Mouse (Mus musculus) frontal cortex, adult (tissue): ENCODE data around the gene Lipa.

Experiments
- ATAC-seq: cut with Nextera tagmentation; 2 replicates; pipeline ENCODE4 v1.9.2; 2017; ENCODE audit warnings: mild to moderate bottlenecking, moderate library complexity, mixed read lengths; ENCODE audit not compliant: low TSS enrichment

Lipa gene

DNA sequence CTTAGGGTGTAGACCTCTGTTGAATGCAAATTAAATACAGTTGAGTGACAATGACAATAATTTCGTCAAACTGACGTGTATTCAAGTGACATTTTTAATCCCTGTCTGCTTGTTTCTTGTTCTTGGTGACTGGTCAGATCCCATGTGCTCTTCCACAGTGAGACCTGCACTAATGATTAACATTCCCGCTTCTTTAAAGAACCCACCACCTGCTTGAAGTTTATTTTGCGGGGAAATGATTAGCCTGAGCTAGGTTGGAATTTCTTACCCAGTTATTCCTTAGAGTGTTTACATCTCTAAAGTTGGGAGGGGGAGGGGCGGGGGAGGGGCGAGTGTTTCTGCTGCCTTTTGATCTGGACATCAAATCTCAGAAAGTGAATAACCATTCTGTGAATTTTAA, 59.1 kb downstream of the Lipa start:
- no peak for ATAC-seq

GRCm38 (mm10) chr19:34464453-34464852, 62.8 kb downstream of the Lipa start:
- no peak for ATAC-seq

GRCm38 (mm10) chr19:34461451-34462019, 65.7 kb downstream of the Lipa start:
- no peak for ATAC-seq

DNA sequence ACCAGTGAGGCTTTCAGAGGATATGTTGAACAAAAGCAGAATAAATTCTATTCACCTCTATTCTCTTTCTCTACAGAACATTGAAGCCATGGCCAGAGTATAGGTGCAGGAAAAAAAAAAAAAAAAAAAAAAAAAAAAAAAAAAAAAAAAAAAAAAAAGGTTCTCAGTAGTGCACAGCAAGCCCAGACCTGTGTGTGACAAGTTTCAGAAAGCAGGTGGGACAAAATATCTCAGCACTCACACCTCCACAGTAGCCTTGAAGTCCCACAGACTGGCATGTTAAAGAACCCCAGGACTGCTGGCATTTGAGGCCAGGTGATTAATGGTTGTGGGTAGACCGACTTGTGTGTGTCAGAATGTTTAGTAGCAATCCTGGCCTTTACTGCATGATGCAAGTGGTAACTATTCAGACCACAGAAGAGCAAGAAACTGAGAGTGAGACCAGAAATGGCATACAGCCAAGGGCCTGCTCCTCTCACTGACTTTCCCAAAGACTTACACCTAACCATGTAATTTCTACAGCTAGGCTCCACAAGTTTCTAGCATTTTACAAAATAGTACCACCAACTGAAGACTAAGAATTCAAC, 76.4 kb downstream of the Lipa start:
- no peak for ATAC-seq

DNA sequence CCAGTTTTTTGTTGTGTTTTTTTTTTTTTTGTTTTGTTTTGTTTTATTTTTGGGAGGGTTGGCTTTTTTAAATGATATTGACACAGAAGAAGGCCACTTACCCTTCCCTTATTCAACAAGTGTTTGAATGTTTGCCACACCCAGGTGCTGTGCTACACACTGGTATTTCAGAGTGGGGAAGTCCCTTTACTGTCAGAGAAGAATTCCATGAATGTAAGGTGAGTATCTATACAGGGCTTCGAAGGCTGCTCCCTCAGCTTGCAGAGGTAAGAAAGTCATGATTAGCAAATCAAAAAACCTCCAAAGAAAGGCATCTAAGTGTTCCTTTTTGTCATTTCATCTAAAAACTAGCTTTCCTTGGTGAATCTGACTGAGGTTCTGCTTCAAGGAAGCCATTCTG, 78.4 kb downstream of the Lipa start:
- ATAC-seq, result no peak

GRCm38 (mm10) chr19:34445410-34446012, 81.8 kb downstream of the Lipa start:
- ATAC-seq, result no peak

DNA sequence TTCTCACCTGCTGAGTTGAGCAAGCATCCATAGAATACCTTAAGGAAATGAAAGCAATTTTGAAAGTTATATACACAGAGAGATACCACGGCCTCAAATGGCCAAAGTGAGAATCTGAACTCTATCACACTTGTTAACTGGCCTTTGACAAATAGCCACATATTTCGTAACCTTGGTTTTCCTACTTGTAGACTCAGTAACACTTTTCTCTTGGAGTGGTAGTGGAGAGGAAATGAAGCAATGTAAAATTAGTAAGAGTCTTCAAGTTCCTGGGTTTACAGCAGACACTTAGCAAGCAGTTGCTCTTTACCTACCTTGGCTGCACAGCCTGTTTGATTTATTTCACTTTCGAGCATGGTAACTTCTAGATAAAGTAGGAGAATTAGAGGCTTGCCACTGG, 82.5 kb downstream of the Lipa start:
- ATAC-seq, result no peak
